Mouse (Mus musculus): ENCODE measurements at regions not wholly inside any gene's neighbourhood (a gene's known extent, or its start where the extent isn't known, plus 50 kb on each side); places are given as distances from the start of the nearest gene placed in this dataset.

DNA sequence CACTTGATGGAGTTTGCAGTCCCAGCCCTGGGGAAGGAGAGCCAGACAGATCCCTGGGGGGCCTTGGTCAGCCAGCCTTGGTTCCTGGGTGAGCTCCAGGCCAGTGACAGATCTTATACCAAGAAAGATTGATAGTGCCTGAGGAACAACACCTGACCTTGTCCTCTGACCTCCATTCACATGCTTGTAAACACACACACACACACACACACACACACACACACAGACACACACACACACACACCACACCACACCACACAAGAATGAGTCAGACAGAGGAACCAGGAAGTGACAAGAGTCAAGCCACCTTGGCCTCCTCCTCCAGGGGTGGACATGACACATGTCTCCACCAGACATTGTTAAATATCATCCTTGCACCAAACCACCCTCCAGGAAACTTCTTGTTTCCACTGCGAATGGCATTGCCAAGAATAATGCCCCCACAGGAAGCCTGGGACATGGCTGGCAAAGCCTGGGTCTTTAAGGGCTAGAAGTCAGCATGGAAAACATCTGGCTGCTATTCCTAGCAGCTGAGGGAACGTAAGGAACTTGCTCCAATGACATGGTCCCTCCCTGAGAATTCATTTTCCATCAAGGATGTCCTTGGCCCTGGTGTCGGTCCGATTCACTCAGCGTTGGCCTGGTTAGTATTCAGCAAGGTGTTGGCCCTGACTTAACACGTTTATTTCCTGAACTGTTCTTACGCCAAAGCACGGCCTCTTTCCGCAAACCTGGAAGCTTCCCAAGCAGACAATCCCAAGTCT is 147.9 kb downstream of the Tomm20 start:
- H3K27ac ChIP-seq (ENCODE audit: control insufficient read depth, low read depth, low read length), result no peak overlapping the region
- no peak for TF ChIP-seq ZNF384 (IDR thresholded peaks at IDR 0.05; ENCODE audit: low read depth, low read length)
- TF ChIP-seq ETS1 (IDR thresholded peaks at IDR 0.05; ENCODE audit: low read depth, low read length), result no peak
- no peaks in the 10 kb centered on the region for H3K9me3 ChIP-seq (replicated peaks; ENCODE audit: insufficient read depth, low read length)
- DNase-seq (ENCODE audit: low read depth, low spot score), result no peak
- no peaks in the 10 kb centered on the region for H3K4me1 ChIP-seq (ENCODE audit: control insufficient read depth in 1 of 2, insufficient read depth in 2 of 2, low read length in 2 of 2)
- H3K4me3 ChIP-seq (ENCODE audit: control insufficient read depth in 1 of 2, insufficient read depth in 1 of 2, low read depth in 2 of 2, low read length in 2 of 2), result no peak overlapping the region
- no peaks in the 10 kb centered on the region for H3K79me2 ChIP-seq (ENCODE audit: control insufficient read depth, insufficient read depth, low read length, poor library complexity)
- no peaks in the 10 kb centered on the region for H3K36me3 ChIP-seq (ENCODE audit: control insufficient read depth in 1 of 2, insufficient read depth in 2 of 2, low read length in 2 of 2)
- no peaks in the 10 kb centered on the region for H3K27me3 ChIP-seq (ENCODE audit: control insufficient read depth in 1 of 2, insufficient read depth in 2 of 2, low read length in 2 of 2)
- H3K9ac ChIP-seq (ENCODE audit: control insufficient read depth, low read depth, low read length, poor library complexity, severe bottlenecking), result no peak overlapping the region

DNA sequence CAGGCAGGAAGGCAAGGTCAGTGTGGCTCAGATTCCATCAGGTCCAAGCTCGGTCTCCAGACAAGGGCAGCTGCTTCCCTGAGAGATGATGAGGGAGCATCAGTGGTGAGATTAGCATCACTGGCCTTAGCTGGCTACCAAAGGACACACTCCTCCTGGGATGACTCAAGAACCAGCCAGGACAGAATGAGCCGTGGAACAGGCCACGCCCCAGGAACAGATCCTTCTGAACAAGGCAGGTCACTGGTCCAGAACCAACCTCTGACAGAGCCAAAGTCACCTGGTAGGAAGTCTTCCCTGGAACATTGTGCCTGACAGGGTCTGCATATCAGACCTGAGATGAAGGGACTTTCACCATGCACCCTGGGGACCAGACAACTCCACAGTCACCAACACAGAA is 152.0 kb downstream of the Tomm20 start:
- Histone ChIP-seq H3K36me3 (ENCODE audit: control insufficient read depth in 1 of 2, insufficient read depth in 2 of 2, low read length in 2 of 2) (peaks cover 0 to 2% of the 10 kb centered on the region in 2 experiments; a peak in 1 of 4 replicates), H3K9me3 (replicated peaks; ENCODE audit: insufficient read depth, low read length) (no peaks in the 10 kb centered on the region), H3K27ac (ENCODE audit: control insufficient read depth, low read depth, low read length) (no peak overlapping the region), H3K79me2 (ENCODE audit: control insufficient read depth, insufficient read depth, low read length, poor library complexity) (no peaks in the 10 kb centered on the region), H3K4me1 (ENCODE audit: control insufficient read depth in 1 of 2, insufficient read depth in 2 of 2, low read length in 2 of 2) (peaks cover 0 to 3% of the 10 kb centered on the region in 2 experiments; a peak in 1 of 4 replicates), H3K27me3 (ENCODE audit: control insufficient read depth in 1 of 2, insufficient read depth in 2 of 2, low read length in 2 of 2) (no peaks in the 10 kb centered on the region; a peak in 1 of 4 replicates), H3K9ac (ENCODE audit: control insufficient read depth, low read depth, low read length, poor library complexity, severe bottlenecking) (no peak overlapping the region), H3K4me3 (ENCODE audit: control insufficient read depth in 1 of 2, insufficient read depth in 1 of 2, low read depth in 2 of 2, low read length in 2 of 2) (no peak overlapping the region)
- no peak for DNase-seq (ENCODE audit: low read depth, low spot score)
- TF ChIP-seq ZNF384 (IDR thresholded peaks at IDR 0.05; ENCODE audit: low read depth, low read length), result no peak
- TF ChIP-seq USF1 (IDR thresholded peaks at IDR 0.05; ENCODE audit: low read depth, low read length), result no peak
- no peak for TF ChIP-seq KAT2A (conservative IDR thresholded peaks at IDR 0.05; ENCODE audit: low read depth, low read length)
- TF ChIP-seq RCOR1 (IDR thresholded peaks at IDR 0.05; ENCODE audit: low read depth, low read length), result no peak

DNA sequence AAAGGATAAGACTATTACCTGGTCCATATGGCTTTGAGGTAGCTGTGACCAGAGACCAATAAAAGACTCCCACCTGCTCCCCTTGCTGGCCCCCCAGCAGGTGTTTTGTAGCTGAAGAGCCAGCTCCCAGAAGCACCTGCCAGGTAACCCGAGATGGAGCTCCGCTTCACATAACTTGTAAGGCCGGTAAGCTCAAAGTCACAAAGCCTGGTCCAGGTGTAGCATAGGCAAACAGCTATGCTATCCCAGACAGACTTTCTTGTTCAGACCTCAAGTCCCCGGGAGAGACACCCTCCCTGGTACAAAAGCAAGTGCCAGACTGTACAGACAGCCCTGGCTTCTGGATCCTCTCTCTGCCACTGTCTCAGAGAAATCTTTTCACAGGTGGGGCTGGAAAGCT is 154.6 kb downstream of the Tomm20 start:
- Histone ChIP-seq H3K4me3 (ENCODE audit: control insufficient read depth in 1 of 2, insufficient read depth in 1 of 2, low read depth in 2 of 2, low read length in 2 of 2) (no peak overlapping the region), H3K36me3 (ENCODE audit: control insufficient read depth in 1 of 2, insufficient read depth in 2 of 2, low read length in 2 of 2) (peaks cover 0 to 2% of the 10 kb centered on the region in 2 experiments; a peak in 1 of 4 replicates), H3K79me2 (ENCODE audit: control insufficient read depth, insufficient read depth, low read length, poor library complexity) (no peaks in the 10 kb centered on the region), H3K27ac (ENCODE audit: control insufficient read depth, low read depth, low read length) (no peak overlapping the region), H3K4me1 (ENCODE audit: control insufficient read depth in 1 of 2, insufficient read depth in 2 of 2, low read length in 2 of 2) (peaks cover 0 to 5% of the 10 kb centered on the region in 2 experiments; a peak in 1 of 4 replicates), H3K9me3 (replicated peaks; ENCODE audit: insufficient read depth, low read length) (no peaks in the 10 kb centered on the region), H3K27me3 (ENCODE audit: control insufficient read depth in 1 of 2, insufficient read depth in 2 of 2, low read length in 2 of 2) (no peaks in the 10 kb centered on the region; a peak in 1 of 4 replicates), H3K9ac (ENCODE audit: control insufficient read depth, low read depth, low read length, poor library complexity, severe bottlenecking) (no peak overlapping the region)
- no peak for TF ChIP-seq KAT2A (conservative IDR thresholded peaks at IDR 0.05; ENCODE audit: low read depth, low read length)
- TF ChIP-seq JUND (IDR thresholded peaks at IDR 0.05; ENCODE audit: low read depth, low read length), result no peak
- no peak for TF ChIP-seq SIN3A (IDR thresholded peaks at IDR 0.05; ENCODE audit: low read length)
- no peak for TF ChIP-seq MAZ (IDR thresholded peaks at IDR 0.05; ENCODE audit: low read depth, low read length)
- no peak for TF ChIP-seq ZKSCAN1 (IDR thresholded peaks at IDR 0.05; ENCODE audit: low read depth, low read length)
- TF ChIP-seq NELFE (IDR thresholded peaks at IDR 0.05; ENCODE audit: low read depth, low read length), result no peak
- TF ChIP-seq CHD1 (IDR thresholded peaks at IDR 0.05; ENCODE audit: low read depth, low read length), result no peak
- no peak for TF ChIP-seq MAFK (IDR thresholded peaks at IDR 0.05; ENCODE audit: borderline replicate concordance, low read depth, low read length)
- no peak for TF ChIP-seq ZMIZ1 (IDR thresholded peaks at IDR 0.05; ENCODE audit: low read depth, low read length)
- TF ChIP-seq UBTF (IDR thresholded peaks at IDR 0.05; ENCODE audit: borderline replicate concordance, insufficient read depth, low read depth, low read length), result no peak
- TF ChIP-seq CHD2 (IDR thresholded peaks at IDR 0.05; ENCODE audit: low read length), result no peak
- DNase-seq (ENCODE audit: low read depth, low spot score), result no peak
